Mouse (Mus musculus) ES-Bruce4 (cell line): ENCODE data around the gene Apobec2.

Source experiments
- CTCF ChIP-seq: IDR thresholded peaks from one replicate; pipeline ENCODE4 v1.8.1; 2011; ENCODE audit warnings: low read depth, low read length
- EP300 ChIP-seq: IDR thresholded peaks from 2 replicates; pipeline ENCODE4 v1.6.1; 2011; ENCODE audit warnings: low read depth, low read length; ENCODE audit not compliant: insufficient read depth

DNA sequence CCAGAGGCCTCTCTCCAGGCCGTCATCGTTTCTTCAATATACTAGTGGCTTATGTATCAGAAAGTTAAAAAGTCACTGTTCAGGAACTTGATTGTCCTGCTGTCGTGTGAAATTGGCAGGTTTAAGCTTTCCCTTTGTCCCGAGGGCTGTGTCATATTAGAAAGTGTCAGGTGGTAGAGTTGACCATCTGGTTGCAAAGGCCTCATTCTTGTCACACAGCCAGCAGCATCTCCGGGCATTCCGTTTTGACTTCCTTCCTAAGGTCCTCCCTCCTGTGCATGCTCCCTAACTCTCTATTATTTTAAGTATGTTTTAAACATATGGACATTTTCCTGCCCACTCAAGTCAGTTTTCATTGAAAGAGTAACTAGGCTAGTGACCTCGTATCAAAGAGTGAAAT lies 16.7 kb downstream of the Apobec2 start:
- TF ChIP-seq EP300 (no peak), CTCF (no peak)
